Mouse (Mus musculus) G1E (cell line): ENCODE measurements around the gene Ak3. TPM values are rescaled to one million over a fixed set of nuclear protein-coding genes. Genes with fewer than 3 reads are reported as not detected.

Experiments
- ATAC-seq: 2 replicates; pipeline ENCODE4 v1.8.0; 2016; ENCODE audit warnings: mild to moderate bottlenecking; ENCODE audit not compliant: insufficient number of reproducible peaks, poor library complexity, low FRiP score, severe bottlenecking; ENCODE audit errors: extremely low read depth
- DNase-seq: peaks from one replicate; pipeline ENCODE4 v3.0.0; 2012; ENCODE audit warnings: low spot score
- H3K27me3 ChIP-seq: 2 replicates; pipeline ENCODE4 v1.6.1; 2012; ENCODE audit warnings: mild to moderate bottlenecking, low read length, inconsistent platforms; ENCODE audit not compliant: insufficient read depth
- H3K36me3 ChIP-seq: replicated peaks from 2 replicates; pipeline ENCODE3; 2012; ENCODE audit warnings: mild to moderate bottlenecking, inconsistent platforms
- H3K4me1 ChIP-seq: 2 replicates; pipeline ENCODE4 v1.6.1; 2012; ENCODE audit warnings: low read depth, low read length, inconsistent platforms, mixed read lengths; ENCODE audit not compliant: insufficient read depth
- H3K4me3 ChIP-seq: 2 replicates; pipeline ENCODE4 v1.5.1; 2012; ENCODE audit warnings: low read depth, mild to moderate bottlenecking, inconsistent platforms, low read length, moderate library complexity, mixed read lengths
- H3K9me3 ChIP-seq: replicated peaks from 2 replicates; pipeline ENCODE4 v1.6.1; 2012; ENCODE audit warnings: inconsistent platforms
- CTCF ChIP-seq: IDR thresholded peaks from 2 replicates; pipeline ENCODE4 v1.5.1; 2012; ENCODE audit warnings: low read depth, low read length, inconsistent platforms, mixed read lengths
- GATA1 ChIP-seq: IDR thresholded peaks from 2 replicates; pipeline ENCODE4 v1.6.1; 2012; ENCODE audit warnings: borderline replicate concordance, low read length, inconsistent platforms, mixed read lengths
- GATA2 ChIP-seq: IDR thresholded peaks from 2 replicates; pipeline ENCODE4 v1.6.1; 2012; ENCODE audit warnings: low read depth, low read length, inconsistent platforms, borderline replicate concordance
- POLR2AphosphoS5 ChIP-seq: IDR thresholded peaks from 2 replicates; pipeline ENCODE4 v1.6.1; 2012; ENCODE audit warnings: low read depth, low read length, inconsistent platforms; ENCODE audit not compliant: insufficient replicate concordance
- TAL1 ChIP-seq: conservative IDR thresholded peaks from 2 replicates; pipeline ENCODE4 v1.6.1; 2012; ENCODE audit warnings: low read depth, low read length, inconsistent platforms, mixed read lengths
- polyA plus RNA-seq: library from polyadenylated mRNA; stranded (reverse); fragments of >175 nt; gene quantifications from 2 replicates; pipeline ENCODE4 v1.2.3, GENCODE M21; 2012
- total RNA-seq, 2 experiments: library from RNA; stranded (forward) in 1 of 2; stranded (reverse) in 1 of 2; fragments of 200-1000 nt in 1 of 2; fragments of >200 nt in 1 of 2; fragmentation: Nextera tagmentation in 1 of 2; gene quantifications; 2 replicates each; pipeline ENCODE4 v1.2.3; 2014 to 2017

Ak3 gene
- total and polyA plus RNA-seq, 3 experiments: 27.2 to 165 (median 77.6) TPM

- Histone ChIP-seq H3K9me3 (no peaks in the 10 kb centered on the region), H3K27me3 (no peaks in the 10 kb centered on the region), H3K36me3 (peaks cover 29% of the 10 kb centered on the region), H3K4me1 (peaks cover 32% of the 10 kb centered on the region), H3K4me3 (peak overlapping the region; percentile 98)
- ATAC-seq (no peak), DNase-seq (peak; percentile 16)
- TF ChIP-seq GATA2 (no peak), GATA1 (no peak), TAL1 (no peak), CTCF (no peak), POLR2AphosphoS5 (no peak)
Observed at GRCm38 (mm10) chr19:28990590-28991221, 57.1 kb downstream of the Ak3 start.

- Histone ChIP-seq H3K27me3 (no peaks in the 10 kb centered on the region), H3K9me3 (no peaks in the 10 kb centered on the region), H3K4me3 (peak within 1 kb of the TSS; percentile 98), H3K4me1 (peaks cover 31% of the 10 kb centered on the region), H3K36me3 (peaks cover 24% of the 10 kb centered on the region)
- peak; percentile 92 for DNase-seq
- no peak for TF ChIP-seq TAL1
- no peak for TF ChIP-seq CTCF
- TF ChIP-seq GATA1: no peak
- no peak for TF ChIP-seq POLR2AphosphoS5
- TF ChIP-seq GATA2: no peak
- ATAC-seq: peak; percentile 95
Observed at GRCm38 (mm10) chr19:28990194-28990589, 57.6 kb downstream of the Ak3 start, which contains the start of gene Cdc37l1. Cdc37l1 (plus strand) TSS chr19:28990352.

- H3K27me3 ChIP-seq: no peaks in the 10 kb centered on the region
- peak overlapping the region; percentile 98 for H3K4me3 ChIP-seq
- TF ChIP-seq POLR2AphosphoS5 (no peak), CTCF (no peak), GATA1 (no peak), GATA2 (no peak)
- H3K36me3 ChIP-seq: peaks cover 17% of the 10 kb centered on the region
- H3K9me3 ChIP-seq: no peaks in the 10 kb centered on the region
- ATAC-seq (no peak), DNase-seq (no peak)
- H3K4me1 ChIP-seq: peaks cover 31% of the 10 kb centered on the region
Observed at GRCm38 (mm10) chr19:28989515-28989914, 58.2 kb downstream of the Ak3 start.

GRCm38 (mm10) chr19:28982617-28983016, 65.1 kb downstream of the Ak3 start:
- no peak for ATAC-seq
- TF ChIP-seq GATA1: no peak
- TF ChIP-seq GATA2: no peak
- no peak for TF ChIP-seq TAL1
- no peak for TF ChIP-seq POLR2AphosphoS5
- no peak for TF ChIP-seq CTCF
- no peak overlapping the region for H3K4me3 ChIP-seq
- H3K36me3 ChIP-seq: no peaks in the 10 kb centered on the region
- DNase-seq: no peak
- peaks cover 16% of the 10 kb centered on the region for H3K27me3 ChIP-seq
- H3K9me3 ChIP-seq: no peaks in the 10 kb centered on the region; the same call in 1 of the 2 replicates
- peaks cover 2% of the 10 kb centered on the region; the same call in 1 of the 2 replicates for H3K4me1 ChIP-seq

- no peak for ATAC-seq
- no peaks in the 10 kb centered on the region; the same call in 1 of the 2 replicates for H3K9me3 ChIP-seq
- no peaks in the 10 kb centered on the region for H3K36me3 ChIP-seq
- TF ChIP-seq CTCF: peak; percentile 25; the same call in 1 of the 2 replicates
- TF ChIP-seq TAL1: no peak
- DNase-seq: peak; percentile 41
- H3K27me3 ChIP-seq: peaks cover 20% of the 10 kb centered on the region
- H3K4me3 ChIP-seq: no peak overlapping the region
- H3K4me1 ChIP-seq: peaks cover 12% of the 10 kb centered on the region
Observed at GRCm38 (mm10) chr19:28974862-28975611, 72.7 kb downstream of the Ak3 start.

Other genes with a start within 250 kb of the Ak3 start
- gene Slc1a1, start 212.9 kb downstream of the Ak3 start, total RNA-seq (2014; fragmentation: Nextera tagmentation): not detected in 2 replicates
- gene Slc1a1, start 212.9 kb downstream of the Ak3 start, total RNA-seq (2017): 0.17 and 0.38 TPM in 2 replicates
- not detected in 2 replicates for gene Slc1a1, start 212.9 kb downstream of the Ak3 start, polyA plus RNA-seq
- 25.5 and 31.2 TPM in 2 replicates for gene Plpp6, start 84.0 kb downstream of the Ak3 start, total RNA-seq (2014; fragmentation: Nextera tagmentation)
- gene Plpp6, start 84.0 kb downstream of the Ak3 start, total RNA-seq (2017): 7.1 and 8.7 TPM in 2 replicates
- gene Plpp6, start 84.0 kb downstream of the Ak3 start, polyA plus RNA-seq: 5.8 and 6.4 TPM in 2 replicates
- not detected in 2 replicates for gene 4430402I18Rik, start 80.2 kb downstream of the Ak3 start, total RNA-seq (2014; fragmentation: Nextera tagmentation)
- gene 4430402I18Rik, start 80.2 kb downstream of the Ak3 start, total RNA-seq (2017): 0.38 TPM in 1 of 2 replicates, not detected in the other
- not detected in 2 replicates for gene 4430402I18Rik, start 80.2 kb downstream of the Ak3 start, polyA plus RNA-seq
- gene Cdc37l1, start 57.6 kb downstream of the Ak3 start, total RNA-seq (2014; fragmentation: Nextera tagmentation): 83.8 and 84.1 TPM in 2 replicates
- 59.7 and 64.7 TPM in 2 replicates for gene Cdc37l1, start 57.6 kb downstream of the Ak3 start, total RNA-seq (2017)
- gene Cdc37l1, start 57.6 kb downstream of the Ak3 start, polyA plus RNA-seq: 4.7 and 5.1 TPM in 2 replicates
- gene Rcl1, start 53.4 kb upstream of the Ak3 start, total RNA-seq (2014; fragmentation: Nextera tagmentation): 22.7 and 32.8 TPM in 2 replicates
- 47.1 and 49.5 TPM in 2 replicates for gene Rcl1, start 53.4 kb upstream of the Ak3 start, total RNA-seq (2017)
- 52.4 and 57.4 TPM in 2 replicates for gene Rcl1, start 53.4 kb upstream of the Ak3 start, polyA plus RNA-seq
- gene Jak2, start 203.9 kb upstream of the Ak3 start, total RNA-seq (2014; fragmentation: Nextera tagmentation): 150 and 170 TPM in 2 replicates
- 107 and 132 TPM in 2 replicates for gene Jak2, start 203.9 kb upstream of the Ak3 start, total RNA-seq (2017)
- gene Jak2, start 203.9 kb upstream of the Ak3 start, polyA plus RNA-seq: 7.3 and 9.4 TPM in 2 replicates